Mouse (Mus musculus): ENCODE data around the gene Sema5b.

- TF ChIP-seq CTCF (IDR thresholded peaks at IDR 0.05; ENCODE audit: low read depth, low read length) (no peak), POLR2A (IDR thresholded peaks at IDR 0.05; ENCODE audit: extremely low read depth, insufficient read depth, low read length) (no peak)
Measured at GRCm38 (mm10) chr16:35630470-35631183, 89.7 kb downstream of the Sema5b start.
